Mouse (Mus musculus) urinary bladder, postnatal 4 days (tissue): ENCODE data around the gene Commd4.
"Not testable (repeated sequence)": the region's sequence is repeated elsewhere in the genome, so short reads cannot be mapped to it uniquely, and the experiment has no call there.

Source experiments
- DNase-seq, 2 experiments: peaks; one replicate each; pipeline ENCODE4 v3.0.0; 2021 to 2022; ENCODE audit warnings: low spot score in 2 of 2

Commd4 gene

GRCm38 (mm10) chr9:57158013-57158470, at the start of gene Commd4:
Gene Commd4 (minus strand): TSS chr9:57158331.
- DNase-seq: peak; percentile 80 to 94

- DNase-seq: no peak
These were observed 48.8 kb upstream of the Commd4 start for GRCm38 (mm10) chr9:57206896-57207295.

- not testable (repeated sequence) for DNase-seq
These were observed 45.4 kb upstream of the Commd4 start for GRCm38 (mm10) chr9:57203571-57203970.

GRCm38 (mm10) chr9:57202981-57203380, 44.9 kb upstream of the Commd4 start:
- no peak for DNase-seq

GRCm38 (mm10) chr9:57197414-57197813, 39.3 kb upstream of the Commd4 start:
- DNase-seq: no peak

- DNase-seq: no peak
These were observed 38.6 kb upstream of the Commd4 start for GRCm38 (mm10) chr9:57196708-57197107.

- DNase-seq: no peak
These were observed 10.3 kb upstream of the Commd4 start for GRCm38 (mm10) chr9:57168411-57168810.

GRCm38 (mm10) chr9:57166173-57166572, 8.0 kb upstream of the Commd4 start:
- no peak for DNase-seq

- no peak for DNase-seq
These were observed 5.0 kb upstream of the Commd4 start for GRCm38 (mm10) chr9:57163137-57163536.

- no peak for DNase-seq
These were observed 4.4 kb upstream of the Commd4 start for GRCm38 (mm10) chr9:57162496-57162895.

- no peak for DNase-seq
These were observed 375 bp upstream of the Commd4 start for GRCm38 (mm10) chr9:57158506-57158905.

GRCm38 (mm10) chr9:57157499-57157898, 632 bp downstream of the Commd4 start:
- DNase-seq: no peak

GRCm38 (mm10) chr9:57156823-57157222, 1.3 kb downstream of the Commd4 start:
- DNase-seq: no peak

GRCm38 (mm10) chr9:57156383-57156782, 1.7 kb downstream of the Commd4 start:
- no peak for DNase-seq

GRCm38 (mm10) chr9:57152331-57152730, 5.8 kb downstream of the Commd4 start:
- DNase-seq: no peak

GRCm38 (mm10) chr9:57150192-57150591, 7.9 kb downstream of the Commd4 start:
- DNase-seq: no peak

GRCm38 (mm10) chr9:57149021-57149420, 9.1 kb downstream of the Commd4 start:
- no peak for DNase-seq

- peak; percentile 75 to 76 for DNase-seq
These were observed 9.8 kb downstream of the Commd4 start, which contains the start of gene Neil1 for GRCm38 (mm10) chr9:57148144-57148878. Gene Neil1 (minus strand): TSS chr9:57148305.

GRCm38 (mm10) chr9:57147205-57148143, 10.7 kb downstream of the Commd4 start:
- no peak for DNase-seq

- DNase-seq: no peak
These were observed 11.6 kb downstream of the Commd4 start for GRCm38 (mm10) chr9:57146451-57147066.

GRCm38 (mm10) chr9:57144830-57145229, 13.3 kb downstream of the Commd4 start:
- no peak for DNase-seq

GRCm38 (mm10) chr9:57143212-57143611, 14.9 kb downstream of the Commd4 start:
- DNase-seq: no peak
